8 mouse cellular contexts compared by ENCODE assay signal in genomic region chr8:111769764-111770428, GRCm38 (mm10). TPM values are rescaled to one million over a fixed set of nuclear protein-coding genes. Genes with fewer than 3 reads are reported as not detected.
A peak's percentile ranks its signal among the peaks of the same experiment; 100 is the strongest.
DNase-seq lines count a peak whose midpoint lies in the region; ATAC-seq and TF ChIP-seq lines count a peak whose summit lies in the region.

No protein-coding gene starts in this region.

- H3K9me3 ChIP-seq in limb, embryonic 14.5 days (ENCODE audit: control insufficient read depth, low read length), result no peaks in the 10 kb centered on the region

- ATAC-seq in limb, embryonic 14.5 days (ENCODE audit: low FRiP score, low read depth), result no peak
- ATAC-seq in megakaryocyte progenitor cell, adult 5-6 weeks (replicated peaks; ENCODE audit: poor library complexity), result no peak

- TF ChIP-seq CTCF in kidney, adult 2 months (conservative IDR thresholded peaks at IDR 0.05; ENCODE audit: insufficient read depth, insufficient read length, low read depth, low read length), result no peak

- H3K27me3 ChIP-seq in kidney, adult 2 months (replicated peaks; ENCODE audit: control insufficient read depth, insufficient read depth, low read length), result no peaks in the 10 kb centered on the region
- H3K27me3 ChIP-seq in limb, embryonic 14.5 days (ENCODE audit: control insufficient read depth, insufficient read depth, low read length), result no peaks in the 10 kb centered on the region

- H3K4me2 ChIP-seq in limb, embryonic 14.5 days (replicated peaks; ENCODE audit: low read depth, low read length, severe bottlenecking), result no peak overlapping the region

- 0 out of 2 replicates have a peak overlapping the region, but pooled peaks have one; percentile 14 for H3K9ac ChIP-seq in limb, embryonic 14.5 days (ENCODE audit: low read depth, low read length, severe bottlenecking)

- no peaks in the 10 kb centered on the region for H3K4me1 ChIP-seq in kidney, adult 2 months (ENCODE audit: control insufficient read depth, insufficient read depth, low read length)
- peaks cover 7% of the 10 kb centered on the region for H3K4me1 ChIP-seq in limb, embryonic 14.5 days (ENCODE audit: control insufficient read depth, insufficient read depth, low read length)

- peak; percentile 57 for DNase-seq in NIH3T3 (ENCODE audit: low read depth)
- peak; percentile 65 for DNase-seq in embryo, embryonic 10.5 days (ENCODE audit: low spot score)
- DNase-seq in gastrocnemius, postnatal 25 days, result peak; percentile 72
- peak; percentile 57 for DNase-seq in kidney, adult 2 months
- DNase-seq in limb, embryonic 14.5 days (ENCODE audit: low spot score), result no peak
- DNase-seq in skeletal muscle tissue, adult 2 months (ENCODE audit: low read depth, low spot score), result peak; percentile 47
- no peak for DNase-seq in spleen, postnatal 36 days (ENCODE audit: low spot score in 2 of 2)

- no peak overlapping the region for H3K4me3 ChIP-seq in kidney, adult 2 months (ENCODE audit: insufficient read depth, low read depth, low read length)
- H3K4me3 ChIP-seq in limb, embryonic 14.5 days (replicated peaks; ENCODE audit: low read length), result no peak overlapping the region

- H3K27ac ChIP-seq in kidney, adult 2 months (ENCODE audit: insufficient read depth, low read depth, low read length), result peak overlapping the region; percentile 59
- H3K27ac ChIP-seq in limb, embryonic 14.5 days (replicated peaks; ENCODE audit: low read depth, low read length), result no peak overlapping the region

- no peak for TF ChIP-seq POLR2A in kidney, adult 2 months (IDR thresholded peaks at IDR 0.05; ENCODE audit: low read depth, low read length)
- TF ChIP-seq POLR2A in limb, embryonic 14.5 days (IDR thresholded peaks at IDR 0.05; ENCODE audit: borderline replicate concordance, extremely low read depth, insufficient read depth, insufficient read length), result no peak

- WGBS in kidney, adult 2 months, result 54% methylated on average over 12 of the region's 12 CpGs
- WGBS in limb, embryonic 14.5 days, result 23% methylated on average over 12 of the region's 12 CpGs

- H3K36me3 ChIP-seq in kidney, adult 2 months (ENCODE audit: control insufficient read depth, insufficient read depth, low read length), result no peaks in the 10 kb centered on the region
- peaks cover 45% of the 10 kb centered on the region for H3K36me3 ChIP-seq in limb, embryonic 14.5 days (ENCODE audit: control insufficient read depth, insufficient read depth, low read length)

RNA-seq across cellular contexts. Expression of gene Bcar1, which starts 26.3 kb away (rescaled TPM):
- total RNA-seq in gastrocnemius, postnatal 25 days (2021), result 1 to 10 TPM; 8.7 to 9.7 TPM
- 115 and 137 TPM in 2 replicates for polyA plus RNA-seq in kidney, adult 2 months (2012; rRNA removed)
- polyA plus RNA-seq in limb, embryonic 14.5 days (2012; rRNA removed), result 55.5 and 79.4 TPM in 2 replicates
- 40.7 and 45.4 TPM in 2 replicates for polyA plus RNA-seq in limb, embryonic 14.5 days (2014; fragmentation: Nextera tagmentation; extraction: Ambion mirVana)
- 0.15 TPM in 1 of 2 replicates, not detected in the other for total RNA-seq in megakaryocyte progenitor cell, adult 5-6 weeks (2015)
- not detected in 2 replicates for total RNA-seq in megakaryocyte progenitor cell, adult 5-6 weeks (2017)

Comparison
In these comparisons a context has a peak if more than half of its experiments do, and no peak if none do; other contexts are left out.
1. DNase-seq: peak in NIH3T3 (single experiment), embryo, embryonic 10.5 days (single experiment), gastrocnemius, postnatal 25 days (single experiment), kidney, adult 2 months (single experiment) and skeletal muscle tissue, adult 2 months (single experiment); none in limb, embryonic 14.5 days (single experiment) and spleen, postnatal 36 days (0 of 2).
2. RNA of gene Bcar1, which starts 26.3 kb away (total RNA-seq): 8.7 to 9.7 TPM in gastrocnemius, postnatal 25 days; 0.15 TPM in megakaryocyte progenitor cell, adult 5-6 weeks; every median in the first group is over 4 times any median in the second.